38 mouse cellular contexts compared by ENCODE assay signal in genomic region chr6:122690082-122690481, GRCm38 (mm10). TPM values are rescaled to one million over a fixed set of nuclear protein-coding genes. Genes with fewer than 3 reads are reported as not detected.
"Had no signal": no experiment of that assay in that cellular context is flagged by ENCODE, and none has a peak within 500 bp of the region (broad histone marks: within the 10 kb centered on the region; RNA-seq: fewer than 3 reads in every experiment).

No protein-coding gene starts in this region.

- H3K36me3 ChIP-seq: heart, embryonic 10.5 days; heart, embryonic 13.5 days; heart, embryonic 15.5 days; hindbrain, embryonic 12.5 days; intestine, embryonic 15.5 days; limb, embryonic 10.5 days; limb, embryonic 12.5 days; liver, embryonic 13.5 days; liver, embryonic 15.5 days had no signal

- H3K4me1 ChIP-seq: heart, embryonic 10.5 days; heart, embryonic 13.5 days; heart, embryonic 15.5 days; hindbrain, embryonic 12.5 days; intestine, embryonic 15.5 days; limb, embryonic 10.5 days; limb, embryonic 12.5 days; liver, embryonic 13.5 days; liver, embryonic 15.5 days had no signal

- ATAC-seq: hindbrain, embryonic 16.5 days; inflammation-experienced regulatory T-cells, adult 6 months; intestine, embryonic 15.5 days; intestine, postnatal 0 days; liver, postnatal 0 days had no signal

- H3K27me3 ChIP-seq: heart, embryonic 13.5 days; heart, embryonic 15.5 days; hindbrain, embryonic 12.5 days; intestine, embryonic 15.5 days; limb, embryonic 12.5 days; liver, embryonic 13.5 days; liver, embryonic 15.5 days had no signal

- DNase-seq: gastrocnemius, adult 2 months; gastrocnemius, postnatal 10 days; gastrocnemius, postnatal 25 days; heart, adult 18-20 months; heart, postnatal 14 days; heart, postnatal 36 days; kidney, adult 18-20 months; kidney, adult 8-10 months; kidney, postnatal 10 days; kidney, postnatal 25 days; kidney, postnatal 4 days; liver; liver, embryonic 13.5 days; liver, postnatal 0 days had no signal

- H3K4me3 ChIP-seq: gastrocnemius, adult 2 months; heart, embryonic 10.5 days; heart, embryonic 13.5 days; heart, embryonic 15.5 days; hindbrain, embryonic 12.5 days; intestine, embryonic 15.5 days; layer of hippocampus, adult 2 months; left cerebral cortex, adult 2 months; limb, embryonic 10.5 days; limb, embryonic 12.5 days; liver, embryonic 13.5 days; liver, embryonic 15.5 days had no signal

- H3K9ac ChIP-seq: heart, embryonic 13.5 days; heart, embryonic 15.5 days; hindbrain, embryonic 12.5 days; hindbrain, embryonic 14.5 days; intestine, embryonic 15.5 days; limb, embryonic 12.5 days; liver, embryonic 13.5 days; liver, embryonic 15.5 days; liver, postnatal 0 days had no signal

- H3K4me2 ChIP-seq: heart, embryonic 13.5 days; heart, embryonic 15.5 days; hindbrain, embryonic 12.5 days; hindbrain, embryonic 14.5 days; intestine, embryonic 15.5 days; limb, embryonic 12.5 days; liver, embryonic 11.5 days; liver, embryonic 13.5 days; liver, embryonic 15.5 days had no signal

- H3K9me3 ChIP-seq: heart, embryonic 10.5 days; heart, embryonic 13.5 days; heart, embryonic 15.5 days; hindbrain, embryonic 12.5 days; intestine, embryonic 15.5 days; limb, embryonic 10.5 days; limb, embryonic 12.5 days; liver, embryonic 13.5 days; liver, embryonic 15.5 days had no signal

- H3K27ac ChIP-seq: gastrocnemius, adult 2 months; heart, embryonic 10.5 days; heart, embryonic 13.5 days; heart, embryonic 15.5 days; hindbrain, embryonic 12.5 days; hindbrain, embryonic 14.5 days; intestine, embryonic 15.5 days; layer of hippocampus, adult 2 months; left cerebral cortex, adult 2 months; limb, embryonic 10.5 days; limb, embryonic 12.5 days; liver, embryonic 13.5 days; liver, embryonic 15.5 days had no signal

RNA-seq across cellular contexts. Expression of gene Nanog, which starts 17.2 kb away (rescaled TPM):
- total RNA-seq: gastrocnemius, adult 2 months; gastrocnemius, postnatal 10 days; gastrocnemius, postnatal 25 days; gastrocnemius, postnatal 4 days; granulocyte monocyte progenitor cell, adult 5-6 weeks; heart, adult 18-20 months; heart, adult 8-10 months; heart, postnatal 14 days; heart, postnatal 36 days; hematopoietic stem cell, adult 5-6 weeks; layer of hippocampus, adult 2 months; layer of hippocampus, postnatal 10 days; layer of hippocampus, postnatal 25 days; left cerebral cortex, adult 2 months; left cerebral cortex, postnatal 14 days; left cerebral cortex, postnatal 36 days had no signal
- polyA plus RNA-seq: kidney, embryonic 14.5 days; liver, embryonic 13.5 days; liver, embryonic 15.5 days; liver, postnatal 0 days had no signal
